Mouse (Mus musculus): ENCODE measurements at regions not wholly inside any gene's neighbourhood (a gene's known extent, or its start where the extent isn't known, plus 50 kb on each side); places are given as distances from the start of the nearest gene placed in this dataset.

GRCm38 (mm10) chr4:124206480-124206879, 288.7 kb upstream of the 4930535I16Rik start:
- no peak for TF ChIP-seq CTCF (IDR thresholded peaks at IDR 0.05)
- peak; percentile 37 to 43 for DNase-seq (ENCODE audit: extremely low spot score in 1 of 2, low spot score in 2 of 2)
- Histone ChIP-seq H3K27ac (no peak overlapping the region), H3K4me3 (no peak overlapping the region)
- intact Hi-C loops (cut with DNase I), result loop anchor here (1.0 to 10.0 kb wide), 4 partner anchors 31 to 388 kb away; no protein-coding TSS in a partner anchor

- intact Hi-C loops (cut with DNase I), result loop anchor here (10.0 kb wide), 1 partner anchor 391 kb away; no protein-coding TSS in a partner anchor
- peak; percentile 55 for TF ChIP-seq CTCF (IDR thresholded peaks at IDR 0.05)
- no peak for DNase-seq (ENCODE audit: extremely low spot score in 1 of 2, low spot score in 2 of 2)
- Histone ChIP-seq H3K27ac (no peak overlapping the region), H3K4me3 (no peak overlapping the region)
Measured at GRCm38 (mm10) chr4:124203736-124204135, 285.9 kb upstream of the 4930535I16Rik start.

GRCm38 (mm10) chr4:124199884-124200844, 282.3 kb upstream of the 4930535I16Rik start:
- TF ChIP-seq CTCF (IDR thresholded peaks at IDR 0.05), result no peak
- intact Hi-C loops (cut with DNase I), result loop anchor here (10.0 kb wide), 1 partner anchor 395 kb away; no protein-coding TSS in a partner anchor
- Histone ChIP-seq H3K4me3 (no peak overlapping the region), H3K27ac (no peak overlapping the region)
- no peak for DNase-seq (ENCODE audit: extremely low spot score in 1 of 2, low spot score in 2 of 2)

- DNase-seq (ENCODE audit: extremely low spot score in 1 of 2, low spot score in 2 of 2), result no peak
- H3K27ac ChIP-seq, result no peak overlapping the region; the same call in 1 of the 2 replicates
- H3K4me3 ChIP-seq, result no peak overlapping the region
- intact Hi-C loops (cut with DNase I), result no loop called here
- no peak for TF ChIP-seq CTCF (IDR thresholded peaks at IDR 0.05)
Measured at GRCm38 (mm10) chr4:124198832-124199231, 281.0 kb upstream of the 4930535I16Rik start.

GRCm38 (mm10) chr4:124196711-124197110, 278.9 kb upstream of the 4930535I16Rik start:
- no peak for TF ChIP-seq CTCF (IDR thresholded peaks at IDR 0.05)
- intact Hi-C loops (cut with DNase I), result no loop called here
- H3K4me3 ChIP-seq, result no peak overlapping the region
- H3K27ac ChIP-seq, result no peak overlapping the region
- DNase-seq (ENCODE audit: extremely low spot score in 1 of 2, low spot score in 2 of 2), result no peak

- DNase-seq (ENCODE audit: extremely low spot score in 1 of 2, low spot score in 2 of 2), result no peak
- H3K27ac ChIP-seq, result no peak overlapping the region
- no peak overlapping the region for H3K4me3 ChIP-seq
- TF ChIP-seq CTCF (IDR thresholded peaks at IDR 0.05), result no peak
- intact Hi-C loops (cut with DNase I), result no loop called here
Measured at GRCm38 (mm10) chr4:124193059-124193721, 275.4 kb upstream of the 4930535I16Rik start.

- Histone ChIP-seq H3K4me3 (no peak overlapping the region), H3K27ac (no peak overlapping the region)
- no peak for TF ChIP-seq CTCF (IDR thresholded peaks at IDR 0.05)
- DNase-seq (ENCODE audit: extremely low spot score in 1 of 2, low spot score in 2 of 2), result no peak
- intact Hi-C loops (cut with DNase I), result no loop called here
Measured at GRCm38 (mm10) chr4:124190775-124191174, 273.0 kb upstream of the 4930535I16Rik start.

GRCm38 (mm10) chr4:124189993-124190385, 272.2 kb upstream of the 4930535I16Rik start:
- no peak for DNase-seq (ENCODE audit: extremely low spot score in 1 of 2, low spot score in 2 of 2)
- H3K4me3 ChIP-seq, result no peak overlapping the region
- no peak for TF ChIP-seq CTCF (IDR thresholded peaks at IDR 0.05)
- intact Hi-C loops (cut with DNase I), result no loop called here
- H3K27ac ChIP-seq, result peak overlapping the region; percentile 24; the same call in 1 of the 2 replicates

- H3K4me3 ChIP-seq, result no peak overlapping the region
- DNase-seq (ENCODE audit: extremely low spot score in 1 of 2, low spot score in 2 of 2), result peak; percentile 36 to 49
- no peak for TF ChIP-seq CTCF (IDR thresholded peaks at IDR 0.05)
- intact Hi-C loops (cut with DNase I), result no loop called here
- H3K27ac ChIP-seq, result peak overlapping the region; percentile 24; the same call in 1 of the 2 replicates
Measured at GRCm38 (mm10) chr4:124189352-124189992, 271.6 kb upstream of the 4930535I16Rik start.

GRCm38 (mm10) chr4:124187108-124187507, 269.3 kb upstream of the 4930535I16Rik start:
- intact Hi-C loops (cut with DNase I), result no loop called here
- no peak overlapping the region for H3K27ac ChIP-seq

GRCm38 (mm10) chr4:124181335-124181734, 263.5 kb upstream of the 4930535I16Rik start:
- DNase-seq (ENCODE audit: extremely low spot score in 1 of 2, low spot score in 2 of 2), result no peak
- intact Hi-C loops (cut with DNase I), result no loop called here
- Histone ChIP-seq H3K4me3 (no peak overlapping the region), H3K27ac (no peak overlapping the region)
- TF ChIP-seq CTCF (IDR thresholded peaks at IDR 0.05), result no peak

More at GRCm38 (mm10) chr4:124187108-124187507, 269.3 kb upstream of the 4930535I16Rik start:
- no peak for DNase-seq (ENCODE audit: extremely low spot score in 1 of 2, low spot score in 2 of 2)
- H3K4me3 ChIP-seq, result no peak overlapping the region
- TF ChIP-seq CTCF (IDR thresholded peaks at IDR 0.05), result no peak
